Mouse (Mus musculus) forebrain, embryonic 10.5 days (tissue): ENCODE data around the gene Syt7. TPM values are rescaled to one million over a fixed set of nuclear protein-coding genes. Genes with fewer than 3 reads are reported as not detected.

ENCODE experiments used
- DNase-seq: peaks from one replicate; pipeline ENCODE4 v3.0.0-alpha.2; 2017; ENCODE audit warnings: low spot score; ENCODE audit errors: extremely low spot score
- H3K27ac ChIP-seq: fragments of 300-500 bp; sonication (generic); 2 replicates; pipeline ENCODE4 v1.5.1; 2016; ENCODE audit warnings: mild to moderate bottlenecking
- H3K27me3 ChIP-seq: fragments of 300-500 bp; sonication (generic); 2 replicates; pipeline ENCODE4 v1.6.1; 2016; ENCODE audit warnings: mild to moderate bottlenecking; ENCODE audit not compliant: poor library complexity, severe bottlenecking
- H3K36me3 ChIP-seq: fragments of 300-500 bp; sonication (generic); replicated peaks from 2 replicates; pipeline ENCODE4 v1.6.1; 2016; ENCODE audit warnings: mild to moderate bottlenecking, moderate library complexity
- H3K4me1 ChIP-seq: fragments of 300-500 bp; sonication (generic); 2 replicates; pipeline ENCODE4 v1.6.1; 2016
- H3K4me3 ChIP-seq: fragments of 300-500 bp; sonication (generic); 2 replicates; pipeline ENCODE4 v1.5.1; 2016; ENCODE audit warnings: mild to moderate bottlenecking, moderate library complexity
- H3K9me3 ChIP-seq: fragments of 300-500 bp; sonication (generic); 2 replicates; pipeline ENCODE4 v1.6.1; 2016; ENCODE audit warnings: mild to moderate bottlenecking, moderate library complexity
- WGBS: fragments of 180-500 bp; shearing (Covaris S2); methylation state at CpG from one replicate; pipeline ENCODE4 v1.1.7; 2016; 5-methylcytosine and 5-hydroxymethylcytosine counted together
- polyA plus RNA-seq: library from polyadenylated mRNA; unstranded; fragments of >200 nt; fragmentation: Nextera tagmentation; extraction: Ambion mirVana; gene quantifications from 2 replicates; pipeline ENCODE4 v1.2.1, GENCODE M21; 2016

Syt7 gene
- polyA plus RNA-seq: 0.77 and 2.6 TPM in 2 replicates

GRCm38 (mm10) chr19:10388615-10389313 lies at the start of gene Syt7:
Gene Syt7, plus strand, starts transcription at chr19:10389090.
- Histone ChIP-seq H3K27ac (peak within 1 kb of the TSS; percentile 86), H3K4me3 (peak within 1 kb of the TSS; percentile 78), H3K9me3 (no peaks in the 10 kb centered on the region), H3K4me1 (peaks cover 49% of the 10 kb centered on the region), H3K36me3 (no peaks in the 10 kb centered on the region), H3K27me3 (peaks cover 63% of the 10 kb centered on the region)
- 0% methylated on average over 70 of the region's 78 CpGs for WGBS
- peak; percentile 93 for DNase-seq

- Histone ChIP-seq H3K4me3 (no peak overlapping the region), H3K36me3 (no peaks in the 10 kb centered on the region), H3K27me3 (peaks cover 56% of the 10 kb centered on the region), H3K4me1 (peaks cover 48% of the 10 kb centered on the region), H3K27ac (peak overlapping the region; percentile 57; the same call in 1 of the 2 replicates), H3K9me3 (no peaks in the 10 kb centered on the region)
- DNase-seq: no peak
- WGBS: 10% methylated on average over 5 of the region's 5 CpGs
Observed at GRCm38 (mm10) chr19:10339271-10339670, 49.6 kb upstream of the Syt7 start.

GRCm38 (mm10) chr19:10340661-10341060 lies 48.2 kb upstream of the Syt7 start:
- DNase-seq: no peak
- H3K27me3 ChIP-seq: peaks cover 61% of the 10 kb centered on the region
- H3K4me1 ChIP-seq: peaks cover 45% of the 10 kb centered on the region
- WGBS: 43% methylated on average over 5 of the region's 5 CpGs
- H3K4me3 ChIP-seq: no peak overlapping the region
- no peaks in the 10 kb centered on the region for H3K36me3 ChIP-seq
- no peak overlapping the region for H3K27ac ChIP-seq
- H3K9me3 ChIP-seq: no peaks in the 10 kb centered on the region

GRCm38 (mm10) chr19:10341152-10341551 lies 47.7 kb upstream of the Syt7 start:
- DNase-seq: peak; percentile 79
- Histone ChIP-seq H3K27me3 (peaks cover 66% of the 10 kb centered on the region), H3K27ac (no peak overlapping the region; the same call in 1 of the 2 replicates), H3K9me3 (no peaks in the 10 kb centered on the region), H3K4me3 (no peak overlapping the region), H3K36me3 (no peaks in the 10 kb centered on the region), H3K4me1 (peaks cover 50% of the 10 kb centered on the region)
- WGBS: 16% methylated on average over 11 of the region's 11 CpGs

- DNase-seq: no peak
- Histone ChIP-seq H3K4me1 (peaks cover 54% of the 10 kb centered on the region), H3K9me3 (no peaks in the 10 kb centered on the region), H3K36me3 (no peaks in the 10 kb centered on the region), H3K27ac (peak overlapping the region; percentile 58; the same call in 1 of the 2 replicates), H3K27me3 (peaks cover 68% of the 10 kb centered on the region), H3K4me3 (no peak overlapping the region)
- 66% methylated on average over 12 of the region's 12 CpGs for WGBS
Observed at GRCm38 (mm10) chr19:10341817-10342439, 47.0 kb upstream of the Syt7 start.

GRCm38 (mm10) chr19:10343866-10344265 lies 45.0 kb upstream of the Syt7 start:
- Histone ChIP-seq H3K4me3 (no peak overlapping the region), H3K27me3 (peaks cover 62% of the 10 kb centered on the region), H3K27ac (no peak overlapping the region), H3K9me3 (no peaks in the 10 kb centered on the region), H3K4me1 (peaks cover 50% of the 10 kb centered on the region), H3K36me3 (no peaks in the 10 kb centered on the region)
- DNase-seq: no peak
- WGBS: 88% methylated on average over 10 of the region's 10 CpGs

GRCm38 (mm10) chr19:10345696-10346095 lies 43.2 kb upstream of the Syt7 start:
- DNase-seq: no peak
- H3K4me3 ChIP-seq: no peak overlapping the region
- peaks cover 44% of the 10 kb centered on the region for H3K27me3 ChIP-seq
- H3K36me3 ChIP-seq: no peaks in the 10 kb centered on the region
- H3K4me1 ChIP-seq: peaks cover 32% of the 10 kb centered on the region
- H3K9me3 ChIP-seq: no peaks in the 10 kb centered on the region
- H3K27ac ChIP-seq: no peak overlapping the region
- WGBS: 41% methylated on average over 12 of the region's 12 CpGs

- H3K27ac ChIP-seq: no peak overlapping the region
- peaks cover 26% of the 10 kb centered on the region for H3K27me3 ChIP-seq
- WGBS: 42% methylated on average over 5 of the region's 5 CpGs
- H3K4me1 ChIP-seq: peaks cover 15% of the 10 kb centered on the region
- no peaks in the 10 kb centered on the region for H3K36me3 ChIP-seq
- no peak for DNase-seq
- no peak overlapping the region for H3K4me3 ChIP-seq
- H3K9me3 ChIP-seq: no peaks in the 10 kb centered on the region
Observed at GRCm38 (mm10) chr19:10347628-10348273, 41.1 kb upstream of the Syt7 start.

- no peaks in the 10 kb centered on the region for H3K36me3 ChIP-seq
- 93% methylated on average over 7 of the region's 7 CpGs for WGBS
- H3K9me3 ChIP-seq: no peaks in the 10 kb centered on the region
- no peak for DNase-seq
- peaks cover 41% of the 10 kb centered on the region for H3K4me1 ChIP-seq
- H3K27ac ChIP-seq: no peak overlapping the region
- no peak overlapping the region for H3K4me3 ChIP-seq
- H3K27me3 ChIP-seq: peaks cover 2% of the 10 kb centered on the region; the same call in 1 of the 2 replicates
Observed at GRCm38 (mm10) chr19:10352218-10352617, 36.7 kb upstream of the Syt7 start.

GRCm38 (mm10) chr19:10354830-10355229 lies 34.1 kb upstream of the Syt7 start:
- H3K27me3 ChIP-seq: peaks cover 9% of the 10 kb centered on the region
- no peak overlapping the region for H3K4me3 ChIP-seq
- DNase-seq: no peak
- H3K36me3 ChIP-seq: no peaks in the 10 kb centered on the region
- no peaks in the 10 kb centered on the region for H3K9me3 ChIP-seq
- H3K4me1 ChIP-seq: peaks cover 42% of the 10 kb centered on the region
- 38% methylated on average over 2 of the region's 2 CpGs for WGBS
- peak overlapping the region; percentile 75 for H3K27ac ChIP-seq

GRCm38 (mm10) chr19:10356845-10357503 lies 31.9 kb upstream of the Syt7 start:
- WGBS: 7% methylated on average over 12 of the region's 12 CpGs
- Histone ChIP-seq H3K4me3 (no peak overlapping the region), H3K27me3 (peaks cover 9% of the 10 kb centered on the region), H3K27ac (peak overlapping the region; percentile 70), H3K4me1 (peaks cover 42% of the 10 kb centered on the region), H3K36me3 (no peaks in the 10 kb centered on the region), H3K9me3 (no peaks in the 10 kb centered on the region)
- DNase-seq: no peak

GRCm38 (mm10) chr19:10359105-10359946 lies 29.6 kb upstream of the Syt7 start:
- Histone ChIP-seq H3K36me3 (no peaks in the 10 kb centered on the region), H3K27ac (no peak overlapping the region), H3K4me3 (no peak overlapping the region), H3K27me3 (peaks cover 12% of the 10 kb centered on the region), H3K4me1 (peaks cover 55% of the 10 kb centered on the region), H3K9me3 (no peaks in the 10 kb centered on the region)
- DNase-seq: no peak
- 90% methylated on average over 8 of the region's 8 CpGs for WGBS
